Mouse (Mus musculus) hindbrain, embryonic 16.5 days (tissue): ENCODE measurements around the gene Ccl4. TPM values are rescaled to one million over a fixed set of nuclear protein-coding genes. Genes with fewer than 3 reads are reported as not detected.

ENCODE experiments used
- ATAC-seq: fragments of 200-750 bp; cut with Nextera tagmentation; 2 replicates; pipeline ENCODE4 v1.8.0; 2017; ENCODE audit warnings: moderate TSS enrichment, moderate library complexity
- H3K27ac ChIP-seq: fragments of 300-500 bp; sonication (generic); 2 replicates; pipeline ENCODE4 v1.5.1; 2014; ENCODE audit warnings: low read depth, mild to moderate bottlenecking, control low read depth, low read length, moderate library complexity
- H3K27me3 ChIP-seq: fragments of 300-500 bp; sonication (generic); replicated peaks from 2 replicates; pipeline ENCODE4 v1.6.1; 2014; ENCODE audit warnings: low read length; ENCODE audit not compliant: control insufficient read depth, insufficient read depth
- H3K36me3 ChIP-seq: fragments of 300-500 bp; sonication (generic); 2 replicates; pipeline ENCODE4 v1.6.1; 2014; ENCODE audit warnings: mild to moderate bottlenecking, low read length, moderate library complexity, mixed read lengths; ENCODE audit not compliant: control insufficient read depth, insufficient read depth
- H3K4me1 ChIP-seq: fragments of 300-500 bp; sonication (generic); 2 replicates; pipeline ENCODE4 v1.6.1; 2014; ENCODE audit warnings: low read depth, low read length; ENCODE audit not compliant: control insufficient read depth, insufficient read depth
- H3K4me2 ChIP-seq: fragments of 300-500 bp; sonication (generic); 2 replicates; pipeline ENCODE4 v1.6.1; 2014; ENCODE audit warnings: mild to moderate bottlenecking, low read length, control low read depth, moderate library complexity
- H3K4me3 ChIP-seq: fragments of 300-500 bp; sonication (generic); 2 replicates; pipeline ENCODE4 v1.5.1; 2014; ENCODE audit warnings: mild to moderate bottlenecking, low read length, control low read depth, moderate library complexity
- H3K9ac ChIP-seq: fragments of 300-500 bp; sonication (generic); 2 replicates; pipeline ENCODE4 v1.6.1; 2014; ENCODE audit warnings: low read depth, mild to moderate bottlenecking, control low read depth, low read length, moderate library complexity
- H3K9me3 ChIP-seq: fragments of 300-500 bp; sonication (generic); 2 replicates; pipeline ENCODE4 v1.6.1; 2014; ENCODE audit warnings: mild to moderate bottlenecking, low read length, moderate library complexity; ENCODE audit not compliant: control insufficient read depth
- WGBS: fragments of 180-500 bp; shearing (Covaris S2); extraction: QIAGEN DNeasy Blood & Tissue Kit; methylation state at CpG from one replicate; pipeline ENCODE4 v1.1.7; 2014; 5-methylcytosine and 5-hydroxymethylcytosine counted together
- polyA plus RNA-seq: library from polyadenylated mRNA; unstranded; fragments of >200 nt; fragmentation: Nextera tagmentation; extraction: Ambion mirVana; gene quantifications from 2 replicates; pipeline ENCODE4 v1.2.1, GENCODE M21; 2015

Gene Ccl4
- polyA plus RNA-seq, 1 experiment from 2014 or later: 1.4 TPM

GRCm38 (mm10) chr11:83634898-83635297, 27.5 kb upstream of the Ccl4 start:
- WGBS: 91% methylated on average over 2 of the region's 2 CpGs
- Histone ChIP-seq H3K27me3 (no peaks in the 10 kb centered on the region), H3K4me1 (no peaks in the 10 kb centered on the region), H3K27ac (no peak overlapping the region), H3K9me3 (no peaks in the 10 kb centered on the region), H3K4me3 (no peak overlapping the region), H3K36me3 (no peaks in the 10 kb centered on the region), H3K9ac (no peak overlapping the region), H3K4me2 (no peak overlapping the region)
- no peak for ATAC-seq

DNA sequence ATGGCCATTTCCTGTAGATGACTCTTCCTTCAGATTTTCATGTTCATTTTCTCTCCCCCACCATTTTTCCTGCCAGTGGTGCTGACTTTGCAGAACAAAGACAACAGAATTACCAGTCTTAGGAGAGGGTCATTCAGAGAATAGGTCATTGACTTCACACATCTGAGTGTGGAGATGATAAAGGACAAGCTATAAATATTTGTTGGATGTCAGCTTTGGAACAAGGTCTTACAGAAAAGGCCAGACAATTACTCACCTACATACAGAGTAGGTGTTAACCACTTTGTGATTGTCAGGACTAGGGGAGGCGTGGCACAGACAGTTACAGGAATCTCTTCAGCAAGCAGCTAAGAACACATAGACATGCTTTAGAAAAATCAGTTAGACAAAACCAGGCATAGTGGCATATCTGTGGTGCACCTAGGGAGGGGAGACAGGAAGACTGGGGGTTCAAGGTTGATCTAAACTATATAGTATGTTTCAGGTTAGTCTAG, 25.6 kb upstream of the Ccl4 start:
- H3K9me3 ChIP-seq: no peaks in the 10 kb centered on the region
- no peaks in the 10 kb centered on the region for H3K27me3 ChIP-seq
- no peak overlapping the region for H3K4me3 ChIP-seq
- 92% methylated on average over 1 of the region's 1 CpGs for whole genome bisulfite sequencing
- H3K36me3 ChIP-seq: no peaks in the 10 kb centered on the region
- no peak overlapping the region for H3K9ac ChIP-seq
- no peak overlapping the region for H3K27ac ChIP-seq
- ATAC-seq: no peak
- no peaks in the 10 kb centered on the region for H3K4me1 ChIP-seq
- H3K4me2 ChIP-seq: no peak overlapping the region

- H3K4me3 ChIP-seq: no peak overlapping the region
- no peak overlapping the region for H3K27ac ChIP-seq
- no peaks in the 10 kb centered on the region for H3K27me3 ChIP-seq
- no peaks in the 10 kb centered on the region for H3K9me3 ChIP-seq
- H3K4me2 ChIP-seq: no peak overlapping the region
- ATAC-seq: no peak
- 41% methylated on average over 2 of the region's 2 CpGs for whole genome bisulfite sequencing
- no peaks in the 10 kb centered on the region for H3K4me1 ChIP-seq
- no peak overlapping the region for H3K9ac ChIP-seq
- no peaks in the 10 kb centered on the region for H3K36me3 ChIP-seq
Measured at GRCm38 (mm10) chr11:83638934-83639333, 23.4 kb upstream of the Ccl4 start.

- no peaks in the 10 kb centered on the region for H3K4me1 ChIP-seq
- no peak for ATAC-seq
- no peaks in the 10 kb centered on the region for H3K9me3 ChIP-seq
- no peaks in the 10 kb centered on the region for H3K27me3 ChIP-seq
- no peak overlapping the region for H3K27ac ChIP-seq
- H3K4me3 ChIP-seq: no peak overlapping the region
- no peaks in the 10 kb centered on the region for H3K36me3 ChIP-seq
- no peak overlapping the region for H3K4me2 ChIP-seq
- H3K9ac ChIP-seq: no peak overlapping the region
- 65% methylated on average over 3 of the region's 3 CpGs for WGBS
Measured at GRCm38 (mm10) chr11:83639533-83639932, 22.9 kb upstream of the Ccl4 start.

DNA sequence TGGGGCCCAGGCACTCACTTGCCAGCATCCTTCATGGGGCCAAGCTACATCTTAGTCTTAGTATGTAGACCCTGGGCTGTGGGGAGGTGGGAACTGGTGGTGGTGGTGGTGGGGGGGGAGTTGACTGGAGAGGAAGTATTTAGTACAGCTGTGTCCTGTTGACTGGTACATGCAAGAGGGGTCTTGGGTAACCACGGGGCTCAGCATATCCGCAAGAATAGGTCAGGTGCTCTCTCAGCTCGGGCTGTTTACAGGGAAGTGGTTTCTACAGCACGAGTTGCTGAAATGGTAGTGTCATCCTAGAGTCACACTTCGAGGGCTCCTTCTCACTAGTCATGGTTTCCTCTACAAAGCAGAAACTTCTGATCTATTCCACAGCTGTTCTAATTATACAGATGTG, 22.2 kb upstream of the Ccl4 start:
- no peak overlapping the region for H3K27ac ChIP-seq
- H3K27me3 ChIP-seq: no peaks in the 10 kb centered on the region
- no peaks in the 10 kb centered on the region for H3K36me3 ChIP-seq
- H3K4me3 ChIP-seq: no peak overlapping the region
- 79% methylated on average over 5 of the region's 5 CpGs for WGBS
- no peak for ATAC-seq
- no peak overlapping the region for H3K9ac ChIP-seq
- no peaks in the 10 kb centered on the region for H3K9me3 ChIP-seq
- no peak overlapping the region for H3K4me2 ChIP-seq
- H3K4me1 ChIP-seq: no peaks in the 10 kb centered on the region

DNA sequence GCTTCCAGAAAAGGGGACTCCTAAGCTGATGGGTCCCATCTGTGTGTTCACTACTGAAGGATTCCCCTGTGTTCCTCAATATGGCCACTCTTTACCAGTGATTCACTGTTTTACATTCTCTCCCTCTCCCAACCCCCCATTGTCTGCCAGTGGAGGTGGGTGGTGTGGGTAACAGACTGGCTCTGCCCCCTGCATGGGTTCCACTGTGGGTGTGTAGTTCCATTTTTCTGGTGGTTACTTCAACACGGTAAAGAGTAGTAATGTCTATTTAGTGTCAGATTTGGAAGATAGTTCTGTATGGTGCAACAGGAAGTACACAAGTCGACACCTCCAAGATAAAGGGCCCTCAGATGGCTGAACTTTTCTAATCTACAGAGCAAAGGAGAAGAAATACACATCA, 21.2 kb upstream of the Ccl4 start:
- H3K27me3 ChIP-seq: no peaks in the 10 kb centered on the region
- H3K27ac ChIP-seq: no peak overlapping the region
- no peak overlapping the region for H3K9ac ChIP-seq
- H3K4me2 ChIP-seq: no peak overlapping the region
- no peaks in the 10 kb centered on the region for H3K4me1 ChIP-seq
- WGBS: 88% methylated on average over 2 of the region's 2 CpGs
- H3K36me3 ChIP-seq: no peaks in the 10 kb centered on the region
- ATAC-seq: no peak
- H3K9me3 ChIP-seq: no peaks in the 10 kb centered on the region
- no peak overlapping the region for H3K4me3 ChIP-seq

DNA sequence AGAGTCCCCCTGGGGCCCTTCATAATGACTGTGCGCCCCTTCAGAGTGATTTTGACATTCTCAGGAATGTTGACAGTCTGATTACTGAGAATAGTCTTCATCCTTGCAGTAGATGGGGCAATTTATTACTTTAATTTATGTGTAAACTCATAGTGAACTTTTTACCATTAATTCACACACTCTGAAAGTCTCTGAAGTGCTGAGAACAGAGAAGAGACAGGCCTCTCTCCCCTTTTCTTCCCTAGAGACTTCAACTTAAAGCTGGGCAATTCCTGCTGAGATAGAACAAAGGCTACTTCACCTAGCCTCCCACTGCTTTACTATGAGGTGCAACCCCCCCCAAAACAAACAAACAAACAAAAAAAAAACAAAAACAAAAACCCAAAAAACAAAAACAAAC, 16.9 kb upstream of the Ccl4 start, which contains the start of gene Rpl9-ps1:
TSS of gene Rpl9-ps1 (minus strand) at position 101 of the 400 bp plus-strand sequence.
- Histone ChIP-seq H3K9me3 (no peaks in the 10 kb centered on the region), H3K27me3 (no peaks in the 10 kb centered on the region), H3K27ac (no peak within 1 kb of the TSS), H3K4me3 (no peak within 1 kb of the TSS), H3K36me3 (no peaks in the 10 kb centered on the region), H3K4me2 (no peak within 1 kb of the TSS), H3K9ac (no peak within 1 kb of the TSS), H3K4me1 (no peaks in the 10 kb centered on the region)
- ATAC-seq: no peak
- 89% methylated on average over 1 of the region's 1 CpGs for WGBS

DNA sequence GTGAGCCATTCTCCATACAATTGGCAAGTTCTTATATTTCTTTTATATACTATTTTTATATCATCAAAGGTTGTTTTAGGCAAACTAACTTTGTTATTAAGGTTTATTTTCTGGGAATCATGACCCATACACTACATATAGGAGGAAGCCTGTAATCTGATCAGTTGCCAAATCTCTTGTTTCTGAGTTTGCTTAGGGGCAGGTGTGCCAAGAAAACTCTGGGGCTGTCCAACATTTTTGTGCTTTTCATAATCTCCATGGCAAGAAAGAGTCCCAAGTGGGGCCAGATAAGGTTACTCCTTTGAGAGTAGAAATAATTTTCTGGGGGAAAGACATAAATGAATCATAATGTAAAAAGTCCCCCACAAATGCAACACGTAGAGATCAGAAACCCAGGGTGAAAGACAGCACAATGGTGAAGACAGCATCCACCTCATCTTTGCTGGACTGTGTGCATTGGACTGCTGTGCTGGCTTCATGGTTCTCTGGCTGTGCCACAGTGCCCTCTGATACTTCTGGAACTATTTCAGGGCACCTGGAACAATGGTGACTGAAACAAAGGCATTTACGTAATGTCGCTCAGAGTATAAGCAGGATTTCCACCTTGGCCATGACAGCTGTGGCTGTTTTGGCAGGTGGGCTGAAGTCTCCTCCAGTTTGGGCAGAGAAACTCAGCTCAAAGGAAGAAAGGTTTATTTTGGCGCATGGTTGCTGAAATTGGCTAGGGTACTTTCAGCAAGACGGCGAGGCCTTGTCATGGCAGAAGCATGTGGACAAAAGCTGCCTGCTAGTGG, 15.8 kb upstream of the Ccl4 start:
- WGBS: 86% methylated on average over 6 of the region's 6 CpGs
- no peak overlapping the region for H3K27ac ChIP-seq

DNA sequence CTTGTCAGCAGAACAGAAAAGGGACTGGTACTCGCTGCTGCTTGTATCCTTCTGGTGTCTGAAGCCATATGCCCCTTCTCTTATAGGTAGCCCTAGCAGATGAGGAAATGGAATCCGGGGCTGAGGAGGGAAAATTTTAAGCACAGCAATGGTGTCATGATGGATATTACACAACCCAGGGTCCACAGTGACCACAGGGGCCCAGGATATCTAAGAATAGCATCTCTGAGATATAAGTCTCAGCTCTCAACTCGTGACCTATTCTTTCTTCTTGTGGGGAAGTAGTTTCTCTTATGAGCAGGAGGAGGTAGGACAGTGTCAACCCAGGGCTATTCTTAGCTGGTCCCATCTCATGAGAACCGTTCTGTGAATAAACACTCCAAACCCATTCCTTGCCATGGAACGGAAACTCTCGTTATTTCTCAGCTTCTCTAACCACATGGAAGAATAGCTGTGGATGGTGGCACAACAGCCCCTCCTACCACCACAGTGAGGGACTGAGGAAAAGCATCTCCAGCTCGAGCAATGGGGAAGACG, 13.0 kb upstream of the Ccl4 start, which contains the start of gene Ccl3:
TSS of gene Ccl3 (minus strand) at position 51 of the 537 bp plus-strand sequence.
- no peaks in the 10 kb centered on the region for H3K36me3 ChIP-seq
- H3K4me1 ChIP-seq: no peaks in the 10 kb centered on the region
- ATAC-seq: no peak
- WGBS: 76% methylated on average over 8 of the region's 8 CpGs
- H3K4me2 ChIP-seq: no peak within 1 kb of the TSS
- no peak within 1 kb of the TSS for H3K9ac ChIP-seq
- H3K27me3 ChIP-seq: no peaks in the 10 kb centered on the region
- no peaks in the 10 kb centered on the region for H3K9me3 ChIP-seq
- H3K4me3 ChIP-seq: no peak within 1 kb of the TSS
- H3K27ac ChIP-seq: no peak within 1 kb of the TSS

More for the DNA sequence above, 15.8 kb upstream of the Ccl4 start:
- Histone ChIP-seq H3K4me1 (no peaks in the 10 kb centered on the region), H3K27me3 (no peaks in the 10 kb centered on the region), H3K36me3 (no peaks in the 10 kb centered on the region), H3K4me2 (no peak overlapping the region), H3K9me3 (no peaks in the 10 kb centered on the region), H3K9ac (no peak overlapping the region), H3K4me3 (no peak overlapping the region)
- no peak for ATAC-seq
